Mouse (Mus musculus) CH12.LX (cell line): Measurements from ENCODE around the gene Cryaa.

ENCODE experiments used
- CTCF ChIP-seq, 2 experiments: IDR thresholded peaks in 1 of 2; conservative IDR thresholded peaks in 1 of 2; 2 replicates each; pipeline ENCODE4 v1.5.1; 2011 to 2012; ENCODE audit warnings: low read depth in 2 of 2, low read length in 2 of 2, improper control_type of control experiment in 1 of 2, inconsistent platforms in 1 of 2, mild to moderate bottlenecking in 1 of 2, moderate library complexity in 1 of 2
- ELF1 ChIP-seq: IDR thresholded peaks from 2 replicates; pipeline ENCODE4 v1.6.1; 2014; ENCODE audit warnings: low read depth, mild to moderate bottlenecking, inconsistent platforms, low read length, improper control_type of control experiment
- HCFC1 ChIP-seq: IDR thresholded peaks from 2 replicates; pipeline ENCODE4 v1.6.1; 2012; ENCODE audit warnings: low read depth, mild to moderate bottlenecking, inconsistent platforms, low read length, improper control_type of control experiment
- TCF12 ChIP-seq: IDR thresholded peaks from 2 replicates; pipeline ENCODE4 v1.6.1; 2014; ENCODE audit warnings: low read depth, mild to moderate bottlenecking, inconsistent platforms, low read length, improper control_type of control experiment
- USF1 ChIP-seq: IDR thresholded peaks from 2 replicates; pipeline ENCODE4 v1.6.1; 2014; ENCODE audit warnings: low read depth, mild to moderate bottlenecking, inconsistent platforms, low read length, improper control_type of control experiment

GRCm38 (mm10) chr17:31674426-31674825 is 3.2 kb upstream of the Cryaa start:
- TF ChIP-seq USF1, result no peak
- no peak for TF ChIP-seq TCF12
- TF ChIP-seq CTCF (conservative IDR thresholded peaks at IDR 0.05 in 1 of 2, IDR thresholded peaks at IDR 0.05 in 1 of 2; ENCODE audit: low read depth in 2 of 2, low read length in 2 of 2), result no peak
- no peak for TF ChIP-seq HCFC1
- TF ChIP-seq ELF1, result no peak
